Mouse (Mus musculus): Measurements from ENCODE around the gene Zfp444. TPM values are rescaled to one million over a fixed set of nuclear protein-coding genes. Genes with fewer than 3 reads are reported as not detected.

Gene Zfp444
- polyA plus RNA-seq, 1 experiment from 2014 or later: 66.2 TPM

DNA sequence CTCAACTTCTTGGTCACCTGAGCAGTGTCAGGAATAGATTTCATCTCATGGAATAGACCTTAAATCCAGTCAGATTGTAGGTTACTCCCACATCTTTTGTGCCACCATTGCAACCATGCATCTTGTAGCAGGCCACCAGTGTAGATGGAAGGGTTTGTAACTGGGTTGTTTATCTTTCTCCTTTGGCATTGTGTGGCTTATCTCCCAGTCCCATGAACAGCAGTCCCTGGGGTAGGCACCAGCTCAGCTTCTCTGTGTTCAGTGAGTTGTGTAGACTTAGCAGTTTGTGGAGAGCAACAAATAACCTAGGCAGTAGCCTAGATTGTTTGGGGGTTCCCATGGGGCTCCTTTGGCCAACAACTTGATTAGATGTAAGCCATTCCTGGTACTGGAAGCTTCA lies 10.9 kb downstream of the Zfp444 start:
- TF ChIP-seq CTCF (IDR thresholded peaks at IDR 0.05; ENCODE audit: low read depth): no peak
- Histone ChIP-seq H3K9me3 (replicated peaks; ENCODE audit: low read length) (no peaks in the 10 kb centered on the region), H3K4me3 (replicated peaks; ENCODE audit: low read depth, low read length) (no peak overlapping the region), H3K36me3 (ENCODE audit: insufficient read depth, low read length) (peaks cover 26% of the 10 kb centered on the region), H3K4me2 (ENCODE audit: low read length) (no peak overlapping the region), H3K4me1 (replicated peaks; ENCODE audit: insufficient read depth, low read length) (no peaks in the 10 kb centered on the region), H3K27ac (no peak overlapping the region), H3K9ac (ENCODE audit: low read depth, low read length) (no peak overlapping the region), H3K27me3 (ENCODE audit: insufficient read depth, low read length) (no peaks in the 10 kb centered on the region)
- DNase-seq (ENCODE audit: low spot score): no peak
- no peak for ATAC-seq (replicated peaks; ENCODE audit: low FRiP score, low read depth)

DNA sequence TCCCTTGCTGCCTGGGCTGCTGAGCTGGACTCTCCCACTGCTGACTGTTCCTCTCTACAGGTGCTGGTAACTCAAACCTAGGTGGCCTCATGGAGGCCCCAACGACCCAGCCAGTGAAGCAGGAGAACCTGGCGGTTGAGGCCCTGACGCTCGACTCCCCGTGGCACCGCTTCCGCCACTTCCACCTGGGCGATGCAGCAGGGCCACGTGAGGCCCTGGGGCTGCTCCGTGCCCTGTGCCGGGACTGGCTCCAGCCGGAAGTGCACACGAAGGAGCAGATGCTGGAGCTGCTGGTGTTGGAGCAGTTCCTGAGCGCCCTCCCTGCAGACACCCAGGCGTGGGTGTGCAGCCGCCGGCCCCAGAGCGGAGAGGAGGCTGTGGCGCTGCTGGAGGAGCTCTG lies 11.8 kb downstream of the Zfp444 start:
- H3K4me3 ChIP-seq (replicated peaks; ENCODE audit: low read depth, low read length): no peak overlapping the region
- H3K9me3 ChIP-seq (replicated peaks; ENCODE audit: low read length): no peaks in the 10 kb centered on the region
- DNase-seq (ENCODE audit: low spot score): no peak
- H3K36me3 ChIP-seq (ENCODE audit: insufficient read depth, low read length): peaks cover 34% of the 10 kb centered on the region
- 91% methylated on average over 19 of the region's 19 CpGs for WGBS
- H3K4me2 ChIP-seq (ENCODE audit: low read length): no peak overlapping the region
- peak; percentile 77 for ATAC-seq (replicated peaks; ENCODE audit: low FRiP score, low read depth)
- H3K9ac ChIP-seq (ENCODE audit: low read depth, low read length): no peak overlapping the region
- TF ChIP-seq CTCF (IDR thresholded peaks at IDR 0.05; ENCODE audit: low read depth): no peak
- no peak overlapping the region for H3K27ac ChIP-seq
- H3K4me1 ChIP-seq (replicated peaks; ENCODE audit: insufficient read depth, low read length): no peaks in the 10 kb centered on the region
- no peaks in the 10 kb centered on the region for H3K27me3 ChIP-seq (ENCODE audit: insufficient read depth, low read length)

DNA sequence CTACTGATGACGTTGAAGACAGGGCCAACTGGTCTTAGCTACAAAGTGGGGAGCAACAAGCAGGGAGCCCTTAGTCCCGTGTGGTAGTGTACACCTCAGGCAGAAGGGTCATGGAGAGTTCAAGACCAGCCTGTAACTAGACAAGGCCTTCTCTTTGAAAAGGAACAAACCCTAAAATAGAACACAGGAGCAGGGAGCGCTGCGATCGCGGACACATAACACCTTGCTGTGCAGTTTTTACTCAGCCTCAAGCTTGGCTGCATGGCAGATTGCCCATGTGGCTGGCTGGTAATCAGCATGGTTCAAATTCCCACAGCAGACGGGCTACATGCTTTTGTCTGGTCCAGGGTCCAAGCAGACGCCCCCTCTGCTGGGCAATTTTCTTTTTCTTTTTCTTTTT lies 12.5 kb downstream of the Zfp444 start:
- H3K9me3 ChIP-seq (replicated peaks; ENCODE audit: low read length): no peaks in the 10 kb centered on the region
- DNase-seq (ENCODE audit: low spot score) (no peak), ATAC-seq (replicated peaks; ENCODE audit: low FRiP score, low read depth) (no peak)
- WGBS: 80% methylated on average over 8 of the region's 8 CpGs
- no peak overlapping the region for H3K9ac ChIP-seq (ENCODE audit: low read depth, low read length)
- H3K27ac ChIP-seq: no peak overlapping the region
- TF ChIP-seq CTCF (IDR thresholded peaks at IDR 0.05; ENCODE audit: low read depth): no peak
- H3K4me1 ChIP-seq (replicated peaks; ENCODE audit: insufficient read depth, low read length): no peaks in the 10 kb centered on the region
- no peak overlapping the region for H3K4me3 ChIP-seq (replicated peaks; ENCODE audit: low read depth, low read length)
- no peak overlapping the region for H3K4me2 ChIP-seq (ENCODE audit: low read length)
- H3K27me3 ChIP-seq (ENCODE audit: insufficient read depth, low read length): no peaks in the 10 kb centered on the region
- H3K36me3 ChIP-seq (ENCODE audit: insufficient read depth, low read length): peaks cover 40% of the 10 kb centered on the region

DNA sequence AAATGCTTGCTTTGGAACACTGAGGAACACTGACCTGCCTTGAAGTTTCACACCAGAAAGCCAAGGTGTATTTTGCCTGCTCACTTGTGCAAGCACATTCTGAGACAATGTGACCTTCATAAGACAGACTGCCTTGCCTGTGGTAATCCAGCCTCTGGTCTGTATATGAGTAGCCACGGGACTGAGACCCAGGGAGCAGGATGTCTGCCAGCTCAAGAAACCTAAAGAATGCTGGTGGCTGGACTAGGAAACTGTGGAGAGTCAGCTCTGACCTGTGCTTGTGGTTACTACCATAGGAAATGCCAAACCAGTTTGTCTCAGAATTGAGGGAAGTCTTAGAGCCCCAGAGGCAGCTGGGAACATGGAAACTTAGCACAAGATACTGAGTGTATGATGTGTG lies 13.4 kb downstream of the Zfp444 start:
- no peak for ATAC-seq (replicated peaks; ENCODE audit: low FRiP score, low read depth)
- WGBS: 93% methylated on average over 1 of the region's 1 CpGs
- no peak for DNase-seq (ENCODE audit: low spot score)
- H3K4me3 ChIP-seq (replicated peaks; ENCODE audit: low read depth, low read length): no peak overlapping the region
- H3K4me1 ChIP-seq (replicated peaks; ENCODE audit: insufficient read depth, low read length): no peaks in the 10 kb centered on the region
- peaks cover 43% of the 10 kb centered on the region for H3K36me3 ChIP-seq (ENCODE audit: insufficient read depth, low read length)
- TF ChIP-seq CTCF (IDR thresholded peaks at IDR 0.05; ENCODE audit: low read depth): no peak
- H3K27me3 ChIP-seq (ENCODE audit: insufficient read depth, low read length): no peaks in the 10 kb centered on the region
- H3K9me3 ChIP-seq (replicated peaks; ENCODE audit: low read length): no peaks in the 10 kb centered on the region
- H3K4me2 ChIP-seq (ENCODE audit: low read length): no peak overlapping the region
- 0 out of 2 replicates have a peak overlapping the region, but pooled peaks have one; percentile 8 for H3K27ac ChIP-seq
- H3K9ac ChIP-seq (ENCODE audit: low read depth, low read length): no peak overlapping the region

DNA sequence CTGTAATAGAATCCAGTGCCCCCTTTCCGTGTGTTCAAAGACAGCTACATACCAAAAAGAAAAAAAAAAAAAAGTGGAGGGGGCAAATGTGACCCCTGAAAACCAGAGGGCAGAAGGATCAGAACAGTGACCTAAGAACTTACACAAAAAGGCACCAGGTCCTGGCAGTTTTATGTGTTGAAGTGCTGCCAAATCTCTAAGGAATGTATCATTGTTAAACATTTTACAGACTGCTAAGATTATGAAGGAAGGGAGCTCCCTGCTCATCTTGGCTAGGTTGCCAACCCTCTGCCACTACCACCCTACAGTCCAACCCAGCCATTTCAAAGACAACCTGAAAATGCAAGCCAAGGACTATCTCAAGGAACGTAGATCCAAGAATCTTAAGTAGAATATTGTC lies 14.2 kb downstream of the Zfp444 start:
- no peaks in the 10 kb centered on the region for H3K27me3 ChIP-seq (ENCODE audit: insufficient read depth, low read length)
- no peaks in the 10 kb centered on the region for H3K4me1 ChIP-seq (replicated peaks; ENCODE audit: insufficient read depth, low read length)
- no peak for ATAC-seq (replicated peaks; ENCODE audit: low FRiP score, low read depth)
- H3K9me3 ChIP-seq (replicated peaks; ENCODE audit: low read length): no peaks in the 10 kb centered on the region
- peaks cover 43% of the 10 kb centered on the region for H3K36me3 ChIP-seq (ENCODE audit: insufficient read depth, low read length)
- no peak overlapping the region for H3K27ac ChIP-seq
- no peak overlapping the region for H3K4me3 ChIP-seq (replicated peaks; ENCODE audit: low read depth, low read length)
- H3K9ac ChIP-seq (ENCODE audit: low read depth, low read length): no peak overlapping the region
- no peak for DNase-seq (ENCODE audit: low spot score)
- no peak for TF ChIP-seq CTCF (IDR thresholded peaks at IDR 0.05; ENCODE audit: low read depth)
- H3K4me2 ChIP-seq (ENCODE audit: low read length): no peak overlapping the region
- 93% methylated on average over 2 of the region's 2 CpGs for WGBS

DNA sequence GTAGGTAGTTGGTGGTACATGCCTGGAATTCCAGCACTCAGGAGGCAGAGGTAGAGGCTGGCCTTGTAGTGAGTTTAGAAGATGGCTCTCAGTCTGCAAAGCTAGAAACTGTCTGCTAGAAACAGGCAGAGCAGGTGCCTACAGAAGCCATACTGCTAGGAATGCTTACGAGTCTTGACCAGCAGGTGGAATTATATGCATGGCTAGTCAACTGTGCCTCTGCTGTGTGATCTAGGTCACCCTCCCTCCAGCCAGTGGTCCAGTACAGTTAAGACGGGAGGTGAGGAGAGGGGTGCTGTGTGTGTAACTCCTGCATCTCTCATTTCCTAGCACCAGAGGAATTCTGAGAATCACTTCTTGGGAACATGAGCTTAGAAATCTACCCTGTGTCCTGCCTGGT lies 14.7 kb downstream of the Zfp444 start:
- Histone ChIP-seq H3K27me3 (ENCODE audit: insufficient read depth, low read length) (no peaks in the 10 kb centered on the region), H3K27ac (no peak overlapping the region; the same call in 1 of the 2 replicates), H3K4me3 (replicated peaks; ENCODE audit: low read depth, low read length) (no peak overlapping the region), H3K4me2 (ENCODE audit: low read length) (no peak overlapping the region), H3K9me3 (replicated peaks; ENCODE audit: low read length) (no peaks in the 10 kb centered on the region), H3K9ac (ENCODE audit: low read depth, low read length) (no peak overlapping the region), H3K36me3 (ENCODE audit: insufficient read depth, low read length) (peaks cover 43% of the 10 kb centered on the region), H3K4me1 (replicated peaks; ENCODE audit: insufficient read depth, low read length) (no peaks in the 10 kb centered on the region)
- 38% methylated on average over 2 of the region's 2 CpGs for WGBS
- no peak for DNase-seq (ENCODE audit: low spot score)
- no peak for TF ChIP-seq CTCF (IDR thresholded peaks at IDR 0.05; ENCODE audit: low read depth)
- ATAC-seq (replicated peaks; ENCODE audit: low FRiP score, low read depth): no peak

DNA sequence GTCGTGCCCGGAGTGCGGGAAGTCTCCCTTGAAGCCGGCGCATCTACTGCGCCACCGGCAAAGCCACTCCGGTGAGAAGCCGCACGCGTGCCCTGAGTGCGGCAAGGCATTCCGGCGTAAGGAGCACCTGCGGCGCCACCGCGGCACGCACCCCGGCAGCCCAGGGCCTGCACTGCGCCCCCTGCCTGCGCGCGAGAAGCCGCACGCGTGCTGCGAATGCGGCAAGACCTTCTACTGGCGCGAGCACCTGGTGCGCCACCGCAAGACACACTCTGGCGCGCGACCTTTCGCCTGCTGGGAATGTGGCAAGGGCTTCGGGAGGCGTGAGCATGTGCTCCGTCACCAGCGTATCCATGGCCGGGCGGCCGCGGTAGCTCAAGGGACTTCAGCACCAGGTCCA lies 17.5 kb downstream of the Zfp444 start:
- Histone ChIP-seq H3K27ac (no peak overlapping the region), H3K4me2 (ENCODE audit: low read length) (no peak overlapping the region), H3K4me1 (replicated peaks; ENCODE audit: insufficient read depth, low read length) (no peaks in the 10 kb centered on the region), H3K9ac (ENCODE audit: low read depth, low read length) (no peak overlapping the region), H3K4me3 (replicated peaks; ENCODE audit: low read depth, low read length) (no peak overlapping the region), H3K36me3 (ENCODE audit: insufficient read depth, low read length) (peaks cover 35% of the 10 kb centered on the region), H3K9me3 (replicated peaks; ENCODE audit: low read length) (no peaks in the 10 kb centered on the region), H3K27me3 (ENCODE audit: insufficient read depth, low read length) (no peaks in the 10 kb centered on the region)
- TF ChIP-seq CTCF (IDR thresholded peaks at IDR 0.05; ENCODE audit: low read depth): peak; percentile 43; the same call in 1 of the 2 replicates
- ATAC-seq (replicated peaks; ENCODE audit: low FRiP score, low read depth) (peak; percentile 58), DNase-seq (ENCODE audit: low spot score) (no peak)
- 58% methylated on average over 45 of the region's 45 CpGs for WGBS
